Mouse (Mus musculus) lung, postnatal 25 days (tissue): ENCODE data around the gene Orc1.

ENCODE experiments used
- DNase-seq: peaks from one replicate; pipeline ENCODE4 v3.0.0; 2022; ENCODE audit warnings: low spot score

The Orc1 gene

GRCm38 (mm10) chr4:108637721-108638120, 58.5 kb downstream of the Orc1 start:
- DNase-seq: no peak

GRCm38 (mm10) chr4:108638752-108639151, 59.5 kb downstream of the Orc1 start:
- DNase-seq: no peak

DNA sequence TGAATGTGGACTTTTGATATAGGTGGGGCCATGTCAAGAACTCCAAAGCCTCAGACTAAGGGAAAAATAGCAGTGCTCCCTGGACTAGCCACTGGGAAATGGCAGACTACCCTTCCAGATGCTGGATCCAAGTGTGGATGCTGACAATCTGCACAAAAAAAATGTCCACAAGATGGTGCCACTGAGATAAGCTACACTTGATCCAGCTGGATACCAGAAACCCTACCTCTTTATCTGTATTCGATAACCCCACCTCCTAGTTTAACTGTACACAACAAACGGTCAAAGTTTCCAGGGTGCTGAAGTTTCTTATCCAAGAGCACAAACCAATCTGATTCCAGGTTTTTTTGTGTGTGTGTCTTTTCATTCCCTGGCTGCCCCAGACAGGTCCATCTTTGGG, 85.2 kb downstream of the Orc1 start:
- peak; percentile 1 for DNase-seq
